Mouse (Mus musculus): ENCODE data around the gene Hmgb1.

Hmgb1 gene

GRCm38 (mm10) chr5:149017181-149017580 lies 167.1 kb downstream of the Hmgb1 start:
- DNase-seq = no peak

- DNase-seq = no peak
These were observed 168.0 kb downstream of the Hmgb1 start for GRCm38 (mm10) chr5:149016261-149016660.

DNA sequence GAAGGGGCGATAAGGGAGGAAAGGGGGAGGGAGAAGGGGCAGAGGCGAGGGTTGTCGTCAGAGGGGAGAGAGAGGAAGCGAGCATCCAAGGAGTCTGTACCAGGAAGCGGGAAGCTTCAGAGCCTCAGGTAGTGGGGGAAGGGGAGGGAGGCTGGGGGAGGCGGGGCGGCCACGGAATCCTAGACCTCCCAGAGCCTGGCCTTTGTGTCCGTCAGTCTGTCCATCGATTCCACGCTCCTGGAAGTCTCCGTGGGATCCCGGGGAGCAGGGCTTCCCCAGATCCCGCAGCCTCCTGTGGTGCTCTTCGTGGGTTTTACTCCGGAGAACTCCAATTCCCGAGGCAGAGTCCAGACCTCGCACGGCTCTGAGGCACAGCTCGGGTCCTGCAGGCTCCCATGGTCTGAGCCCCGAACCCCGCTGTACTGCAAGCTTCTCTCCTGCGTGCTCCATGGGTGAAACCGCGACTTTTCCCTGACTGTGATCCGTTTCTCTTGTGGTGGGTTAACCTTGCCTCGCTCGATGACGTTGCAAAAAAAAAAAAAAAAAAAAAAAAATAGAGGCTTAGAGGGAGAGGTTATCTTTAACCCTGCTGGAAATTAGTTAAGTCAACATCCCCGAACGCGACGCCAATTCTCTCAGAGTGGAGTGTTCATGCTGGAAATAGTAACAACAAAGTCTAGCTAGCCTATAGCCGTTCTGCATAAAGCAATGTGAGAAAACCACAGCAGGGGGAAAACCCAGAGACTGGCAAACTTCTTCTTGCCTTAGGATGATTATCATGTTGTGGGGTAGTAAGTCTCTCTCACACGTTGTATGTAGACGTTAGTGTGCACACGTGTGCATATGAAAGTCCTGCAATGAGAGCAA lies 168.7 kb downstream of the Hmgb1 start:
- DNase-seq = no peak

- no peak for DNase-seq
These were observed 169.6 kb downstream of the Hmgb1 start for GRCm38 (mm10) chr5:149014600-149015268.

- no peak for DNase-seq
These were observed 170.3 kb downstream of the Hmgb1 start for GRCm38 (mm10) chr5:149013817-149014508.

DNA sequence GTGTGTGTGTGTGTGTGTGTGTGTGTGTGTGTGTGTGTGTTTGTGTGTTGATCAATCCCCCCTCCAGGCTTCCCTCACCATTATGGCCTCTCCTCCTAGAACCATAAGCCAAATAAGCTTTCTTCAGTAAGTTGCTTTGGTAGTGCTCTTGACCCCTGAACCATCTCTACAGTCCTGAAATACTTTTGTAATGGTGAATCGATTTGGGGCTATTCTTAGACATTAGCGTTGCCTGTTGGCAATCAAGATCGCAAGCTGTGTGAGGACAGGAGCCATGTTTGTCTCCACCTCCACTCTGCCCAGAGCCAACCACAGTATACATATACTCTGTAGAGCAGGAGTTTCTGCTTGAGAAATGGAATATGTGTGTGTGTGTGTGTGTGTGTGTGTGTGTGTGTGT lies 175.2 kb downstream of the Hmgb1 start:
- no peak for DNase-seq

DNA sequence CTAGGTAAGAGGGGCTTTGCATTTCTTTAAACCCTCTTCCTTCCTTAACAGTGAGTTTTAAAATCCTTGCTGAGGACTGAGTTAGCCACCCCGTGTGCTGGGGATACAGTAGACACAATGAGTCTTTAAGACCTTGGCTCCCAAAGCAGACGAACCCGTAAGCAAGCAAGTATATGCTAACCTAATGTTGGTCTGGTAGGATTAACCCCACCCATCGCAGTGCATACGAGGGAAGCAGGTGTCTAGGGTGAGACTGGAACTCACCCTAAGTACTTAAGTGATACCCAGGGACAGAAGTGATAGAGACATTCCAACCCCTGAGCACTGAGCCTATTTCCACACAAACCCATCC lies 177.0 kb downstream of the Hmgb1 start:
- no peak for DNase-seq

DNA sequence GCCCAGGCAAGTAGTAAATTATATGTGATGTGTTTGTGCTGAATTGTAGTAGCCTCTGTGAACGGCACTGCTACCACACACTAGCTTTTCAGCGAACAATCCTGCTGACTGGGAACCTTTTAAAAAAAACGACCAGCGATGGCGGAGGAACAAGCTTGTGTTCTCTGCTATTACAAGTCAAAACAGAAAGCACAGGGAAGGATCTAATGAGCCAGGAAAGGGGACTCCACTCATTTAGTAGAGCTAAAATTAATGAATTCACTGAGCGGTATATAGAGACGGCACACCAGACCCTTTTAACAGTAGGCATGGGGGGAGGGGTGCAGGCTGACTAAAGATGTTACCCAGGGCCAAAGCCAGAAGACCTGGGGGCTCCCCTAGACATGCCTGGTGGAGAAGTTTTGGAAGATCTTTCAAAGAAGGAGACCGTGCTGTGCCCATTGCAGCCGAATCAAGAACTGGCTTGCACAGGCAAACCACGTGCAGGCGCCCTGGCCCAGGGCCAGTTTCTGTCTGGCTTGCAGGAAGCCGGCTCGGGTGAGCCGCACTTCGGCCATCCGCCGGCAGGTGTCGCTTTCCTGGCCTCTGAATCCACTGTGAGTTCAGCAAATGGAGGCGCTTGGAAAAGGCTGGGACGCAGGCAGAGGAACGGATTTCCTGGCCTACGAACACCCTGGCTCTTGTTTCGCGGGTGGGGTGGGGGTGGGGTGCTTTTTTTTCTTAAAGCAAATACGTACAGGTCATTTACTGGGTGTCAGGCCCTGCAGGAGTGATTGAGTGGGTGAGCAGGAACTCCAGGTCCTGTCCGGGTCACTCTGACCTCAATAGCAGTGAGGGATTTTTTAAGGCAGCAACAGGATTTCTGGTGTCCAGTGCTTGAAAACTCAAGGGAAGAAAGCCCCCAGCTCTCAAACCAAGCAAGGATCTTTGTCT lies 177.7 kb downstream of the Hmgb1 start:
- peak; percentile 100 for DNase-seq

DNA sequence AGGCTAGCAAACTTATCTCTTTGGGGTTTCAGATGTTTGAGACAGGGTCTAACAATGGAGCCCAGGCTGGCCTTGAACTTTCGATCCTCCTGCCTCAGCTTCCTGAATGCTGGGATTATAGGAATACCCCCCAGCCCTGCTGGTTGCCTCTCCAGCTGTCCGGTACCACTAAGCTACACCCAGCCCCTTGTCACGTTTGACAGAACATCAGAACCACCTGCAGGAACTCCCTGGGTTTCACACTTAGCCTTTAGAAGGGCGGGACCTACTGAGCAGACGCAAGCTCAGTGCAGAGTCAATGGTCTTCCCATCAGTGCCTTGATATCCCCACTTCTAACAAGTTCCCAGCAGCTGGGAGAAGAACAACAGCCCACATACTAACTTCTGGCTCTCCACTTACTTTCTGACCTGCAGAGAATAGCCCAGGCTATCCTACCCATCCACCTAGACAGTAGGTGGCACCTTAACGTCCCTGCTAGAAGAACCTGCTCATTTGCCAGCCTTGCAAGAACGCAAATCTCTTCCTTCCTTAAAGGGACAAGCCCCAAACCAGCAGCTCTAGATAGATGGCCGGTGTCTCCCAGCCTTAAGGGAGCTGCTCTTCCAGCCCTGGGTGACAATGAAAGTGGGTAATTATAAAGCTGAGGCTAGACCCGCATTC lies 178.5 kb downstream of the Hmgb1 start:
- DNase-seq = no peak

- DNase-seq = no peak
These were observed 179.2 kb downstream of the Hmgb1 start for GRCm38 (mm10) chr5:149005083-149005482.

DNA sequence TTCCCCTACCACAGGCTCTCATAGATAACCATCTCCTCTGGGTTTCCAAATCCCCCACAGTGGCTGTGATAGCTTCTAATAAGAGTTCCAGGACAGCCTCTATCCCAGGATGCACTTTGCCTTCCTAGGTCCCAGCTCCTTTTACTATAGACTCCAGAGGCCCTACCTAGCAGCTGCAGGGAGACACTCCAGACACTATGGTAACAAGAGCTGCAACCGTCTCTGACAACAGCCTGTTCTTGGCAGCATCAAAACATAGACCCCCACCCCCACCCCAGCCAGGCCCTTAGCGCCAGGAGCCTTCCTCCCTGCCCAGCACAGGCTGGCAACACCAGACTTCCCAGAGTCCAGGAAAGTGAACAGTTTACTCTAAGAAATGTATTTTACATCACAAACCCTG lies 181.2 kb downstream of the Hmgb1 start:
- DNase-seq = no peak

- DNase-seq = no peak
These were observed 181.5 kb downstream of the Hmgb1 start for GRCm38 (mm10) chr5:149002803-149003115.

DNA sequence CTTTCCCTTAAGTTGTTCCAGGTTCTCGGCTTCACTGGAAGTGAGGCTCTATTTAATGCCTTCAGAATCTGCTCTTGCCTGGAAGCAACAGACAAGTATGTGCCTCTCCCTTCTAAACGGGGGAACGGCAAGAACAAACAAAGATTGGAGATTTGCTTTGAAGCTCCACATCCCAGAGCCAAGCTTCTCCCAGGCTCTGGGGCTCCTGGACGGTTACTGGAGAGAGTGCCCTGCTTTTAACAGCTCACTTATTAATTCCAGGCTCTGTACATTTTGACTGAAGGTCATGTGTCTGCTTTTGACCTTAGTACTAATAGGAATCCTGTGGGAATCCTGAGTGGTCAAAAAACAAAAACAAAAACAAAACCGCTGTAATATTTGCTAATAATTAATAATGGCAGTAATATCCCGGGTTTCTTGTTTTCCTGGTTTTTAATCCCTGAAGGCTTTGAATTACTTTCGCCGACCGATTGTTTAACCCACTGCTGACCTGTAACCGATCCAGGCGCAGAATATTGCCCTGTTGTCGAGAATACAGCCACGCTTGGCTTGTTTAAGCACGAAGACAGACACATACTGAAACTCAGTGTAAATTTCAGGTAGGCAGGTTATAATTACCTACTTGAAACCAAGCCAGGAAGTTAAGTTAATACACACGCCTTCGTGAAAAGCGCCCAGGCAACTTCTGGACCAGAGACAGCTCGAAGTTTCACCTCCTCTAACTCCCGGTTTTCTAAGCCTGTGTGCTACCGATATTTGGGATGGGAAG lies 182.1 kb downstream of the Hmgb1 start:
- no peak for DNase-seq

GRCm38 (mm10) chr5:148999802-149000201 lies 184.5 kb downstream of the Hmgb1 start:
- DNase-seq = no peak

GRCm38 (mm10) chr5:148998512-148998911 lies 185.8 kb downstream of the Hmgb1 start:
- no peak for DNase-seq

- no peak for DNase-seq
These were observed 187.6 kb downstream of the Hmgb1 start for GRCm38 (mm10) chr5:148996709-148997037.
